Mouse (Mus musculus): ENCODE data around the gene Ccdc8. TPM values are rescaled to one million over a fixed set of nuclear protein-coding genes. Genes with fewer than 3 reads are reported as not detected.
A peak's percentile ranks its signal among the peaks of the same experiment; 100 is the strongest.

Gene Ccdc8
- total RNA-seq, 1 experiment from 2014 or later = 12.1 TPM

DNA sequence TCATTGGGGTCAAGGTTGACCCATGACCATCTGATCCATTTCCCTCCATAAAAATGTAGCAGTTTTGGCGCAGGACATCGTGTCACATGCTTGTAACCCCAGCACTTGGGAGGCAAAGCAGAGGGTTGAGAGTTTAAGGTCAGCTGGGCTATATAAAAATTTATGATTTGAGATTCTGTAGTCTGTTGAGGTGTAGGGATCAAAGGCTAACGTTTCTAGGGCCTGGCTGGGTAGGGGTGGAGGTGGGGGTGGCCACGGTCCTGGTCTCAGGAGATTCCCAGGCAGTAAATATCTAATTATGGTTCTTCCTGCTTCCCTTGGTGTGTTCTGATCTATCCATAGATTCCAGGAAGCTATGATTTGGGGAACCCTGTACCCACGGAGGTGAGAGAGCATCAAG, 30.8 kb upstream of the Ccdc8 start:
- no peak for ATAC-seq (replicated peaks in 1 of 2; ENCODE audit: insufficient read depth in 1 of 2, low FRiP score in 2 of 2, low TSS enrichment in 1 of 2, low read depth in 1 of 2, poor library complexity in 2 of 2, severe bottlenecking in 2 of 2)

GRCm38 (mm10) chr7:16968414-16968813, 24.1 kb upstream of the Ccdc8 start:
- ATAC-seq (replicated peaks in 1 of 2; ENCODE audit: insufficient read depth in 1 of 2, low FRiP score in 2 of 2, low TSS enrichment in 1 of 2, low read depth in 1 of 2, poor library complexity in 2 of 2, severe bottlenecking in 2 of 2) = no peak

GRCm38 (mm10) chr7:16971160-16971559, 21.3 kb upstream of the Ccdc8 start:
- peak; percentile 66 to 70; a peak in 3 of 4 replicates for ATAC-seq (replicated peaks in 1 of 2; ENCODE audit: insufficient read depth in 1 of 2, low FRiP score in 2 of 2, low TSS enrichment in 1 of 2, low read depth in 1 of 2, poor library complexity in 2 of 2, severe bottlenecking in 2 of 2)

DNA sequence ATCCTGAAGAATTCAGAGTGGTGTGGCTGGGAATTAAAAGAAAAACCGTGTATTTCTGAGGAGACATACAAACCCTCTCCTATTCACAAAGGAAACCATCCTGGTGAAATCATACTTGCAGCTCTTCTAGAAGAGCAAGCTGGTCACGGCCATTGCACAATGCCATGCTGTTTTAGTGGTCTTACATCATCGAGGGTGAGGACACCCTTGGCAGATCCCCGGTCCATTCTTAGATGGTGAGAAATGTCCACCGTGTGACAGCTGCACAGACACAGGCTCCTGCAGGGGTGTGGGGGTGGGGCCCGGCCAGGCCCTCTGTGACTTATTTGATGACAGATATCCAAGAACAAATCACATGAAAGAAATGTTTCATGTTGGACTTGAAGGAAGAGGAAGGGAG, 18.5 kb upstream of the Ccdc8 start:
- peak in 1 of 2 experiments; percentile 60; a peak in 2 of 4 replicates for ATAC-seq (replicated peaks in 1 of 2; ENCODE audit: insufficient read depth in 1 of 2, low FRiP score in 2 of 2, low TSS enrichment in 1 of 2, low read depth in 1 of 2, poor library complexity in 2 of 2, severe bottlenecking in 2 of 2)

DNA sequence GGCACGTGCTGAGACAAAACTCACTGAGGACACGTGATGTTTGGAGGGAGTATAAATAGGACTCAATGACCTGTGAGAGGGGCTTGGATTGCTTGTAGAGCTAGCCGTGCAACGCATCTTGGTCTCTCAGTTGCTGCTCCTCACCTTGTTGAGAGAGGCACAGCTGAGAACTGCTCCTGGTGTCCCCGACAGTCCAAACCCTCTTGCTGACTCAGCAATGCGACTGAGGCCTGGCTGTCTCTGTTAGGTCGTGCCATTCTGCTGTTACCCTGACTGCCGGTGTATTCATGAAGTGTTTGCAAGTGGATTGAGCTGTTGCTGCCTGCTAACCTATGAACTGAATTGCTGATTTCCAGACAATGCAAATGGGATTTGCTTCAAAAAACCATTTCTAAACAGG, 16.2 kb upstream of the Ccdc8 start:
- ATAC-seq (replicated peaks in 1 of 2; ENCODE audit: insufficient read depth in 1 of 2, low FRiP score in 2 of 2, low TSS enrichment in 1 of 2, low read depth in 1 of 2, poor library complexity in 2 of 2, severe bottlenecking in 2 of 2) = no peak

DNA sequence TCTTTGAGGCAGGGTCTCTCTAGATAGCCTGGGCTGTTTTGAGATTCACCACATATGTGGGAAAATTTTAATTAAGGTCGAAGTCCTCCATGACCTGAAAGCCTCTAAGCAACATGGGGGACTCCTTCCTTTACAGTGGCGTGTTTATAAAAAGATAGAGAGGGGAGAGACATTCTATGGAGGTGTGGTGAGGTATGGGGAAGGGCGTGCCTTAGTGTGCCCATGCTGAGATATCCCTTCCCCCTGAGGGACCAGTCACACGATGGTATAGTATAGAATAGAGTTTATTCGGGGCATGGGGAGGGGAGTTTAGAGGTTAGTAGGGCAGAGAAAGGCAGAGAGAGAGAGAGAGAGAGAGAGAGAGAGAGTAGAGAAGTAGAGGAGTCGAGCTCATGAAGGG, 14.3 kb upstream of the Ccdc8 start:
- no peak for ATAC-seq (replicated peaks in 1 of 2; ENCODE audit: insufficient read depth in 1 of 2, low FRiP score in 2 of 2, low TSS enrichment in 1 of 2, low read depth in 1 of 2, poor library complexity in 2 of 2, severe bottlenecking in 2 of 2)

- no peak for ATAC-seq (replicated peaks in 1 of 2; ENCODE audit: insufficient read depth in 1 of 2, low FRiP score in 2 of 2, low TSS enrichment in 1 of 2, low read depth in 1 of 2, poor library complexity in 2 of 2, severe bottlenecking in 2 of 2)
Observed at GRCm38 (mm10) chr7:16978593-16978992, 13.9 kb upstream of the Ccdc8 start.

DNA sequence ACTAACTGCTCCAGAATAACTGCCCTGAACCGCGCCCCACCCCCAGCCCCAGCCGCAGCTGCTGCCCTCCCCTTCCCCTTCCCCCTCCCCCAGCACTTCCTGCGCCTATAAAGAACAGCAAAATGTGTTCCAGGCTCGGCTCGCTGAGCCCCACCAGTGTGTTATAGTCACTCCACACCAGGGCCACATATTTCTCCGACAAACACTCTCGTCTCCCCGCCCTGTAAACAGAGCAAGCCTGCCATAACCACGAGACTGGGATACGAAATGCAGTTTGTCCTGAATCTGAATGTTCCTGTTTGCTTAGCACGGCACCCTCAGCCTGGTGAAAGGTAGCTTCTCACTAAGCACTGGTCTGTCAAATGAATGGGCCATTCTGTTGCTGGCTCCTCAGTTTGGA, 12.2 kb upstream of the Ccdc8 start:
- peak; percentile 14 to 37; a peak in 2 of 4 replicates for ATAC-seq (replicated peaks in 1 of 2; ENCODE audit: insufficient read depth in 1 of 2, low FRiP score in 2 of 2, low TSS enrichment in 1 of 2, low read depth in 1 of 2, poor library complexity in 2 of 2, severe bottlenecking in 2 of 2)

DNA sequence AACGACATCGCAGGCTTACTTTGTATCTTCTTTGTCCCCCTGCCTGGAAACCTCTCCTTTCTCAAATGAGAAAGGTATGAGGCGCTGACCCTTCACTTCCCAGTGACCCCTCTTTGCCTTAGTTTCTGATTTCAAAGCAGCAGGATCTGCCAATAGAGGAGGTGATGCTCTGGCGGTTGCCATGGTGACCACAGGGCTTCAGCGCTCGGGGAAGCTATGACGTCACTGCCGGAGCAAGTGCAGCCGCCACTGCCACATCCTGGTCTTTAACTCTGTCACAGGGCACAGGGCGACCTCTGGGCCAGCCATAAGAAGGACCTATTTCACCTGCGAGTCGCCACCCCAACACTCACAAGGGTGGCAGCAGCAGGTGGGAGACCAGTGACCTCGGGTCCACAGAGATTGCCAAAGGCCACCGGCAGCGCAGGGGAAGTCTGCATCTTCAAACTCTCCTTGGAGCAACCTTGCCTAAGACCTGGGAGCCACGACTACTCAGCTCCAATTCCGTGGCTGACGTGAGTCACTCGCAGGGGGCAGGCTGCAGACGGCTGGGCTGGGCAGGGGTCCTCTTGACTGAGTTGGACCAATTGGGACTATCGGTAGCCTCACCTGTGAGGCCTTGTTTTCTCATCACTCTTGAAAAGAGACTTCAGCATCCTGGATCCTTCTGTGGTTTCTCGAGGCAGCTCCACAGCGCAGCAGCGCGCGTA, 9.5 kb upstream of the Ccdc8 start, which contains the start of gene Gm42372:
Gm42372 (plus strand) TSS at position 228 of the 710 bp plus-strand sequence.
- peak; percentile 91 to 94 for ATAC-seq (replicated peaks in 1 of 2; ENCODE audit: insufficient read depth in 1 of 2, low FRiP score in 2 of 2, low TSS enrichment in 1 of 2, low read depth in 1 of 2, poor library complexity in 2 of 2, severe bottlenecking in 2 of 2)

DNA sequence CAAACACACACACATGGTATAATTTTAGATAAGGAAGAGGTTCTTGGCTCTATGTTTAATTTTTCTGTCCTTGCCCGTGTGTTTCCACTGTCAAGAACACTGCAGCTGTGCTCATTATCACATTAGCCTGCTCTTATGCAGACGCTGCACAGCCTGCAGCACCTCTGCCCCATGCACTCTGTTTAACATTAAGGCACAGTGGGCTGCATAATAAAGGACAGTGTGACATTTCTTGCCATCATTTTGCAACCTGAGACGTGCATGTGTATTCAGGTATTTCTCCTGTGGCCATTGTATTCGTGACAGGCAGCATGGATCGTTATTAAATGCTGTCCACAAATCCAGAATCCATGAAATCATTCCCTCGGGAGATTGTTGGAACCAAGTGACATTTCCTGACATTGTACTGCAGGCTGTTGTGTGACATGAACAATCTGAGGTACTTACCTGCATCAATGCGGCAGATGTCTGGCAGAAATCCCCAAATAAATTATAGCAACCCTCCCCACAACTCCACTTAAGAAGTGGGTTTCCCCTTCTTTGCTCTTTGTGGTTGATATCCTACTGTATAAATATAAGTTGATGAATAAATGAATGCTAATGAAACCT, 4.9 kb upstream of the Ccdc8 start:
- no peak for ATAC-seq (replicated peaks in 1 of 2; ENCODE audit: insufficient read depth in 1 of 2, low FRiP score in 2 of 2, low TSS enrichment in 1 of 2, low read depth in 1 of 2, poor library complexity in 2 of 2, severe bottlenecking in 2 of 2)

- no peak for ATAC-seq (replicated peaks in 1 of 2; ENCODE audit: insufficient read depth in 1 of 2, low FRiP score in 2 of 2, low TSS enrichment in 1 of 2, low read depth in 1 of 2, poor library complexity in 2 of 2, severe bottlenecking in 2 of 2)
Observed at GRCm38 (mm10) chr7:16988405-16988804, 4.1 kb upstream of the Ccdc8 start.

GRCm38 (mm10) chr7:16990006-16990744, 2.3 kb upstream of the Ccdc8 start:
- no peak; a peak in 1 of 4 replicates for ATAC-seq (replicated peaks in 1 of 2; ENCODE audit: insufficient read depth in 1 of 2, low FRiP score in 2 of 2, low TSS enrichment in 1 of 2, low read depth in 1 of 2, poor library complexity in 2 of 2, severe bottlenecking in 2 of 2)

DNA sequence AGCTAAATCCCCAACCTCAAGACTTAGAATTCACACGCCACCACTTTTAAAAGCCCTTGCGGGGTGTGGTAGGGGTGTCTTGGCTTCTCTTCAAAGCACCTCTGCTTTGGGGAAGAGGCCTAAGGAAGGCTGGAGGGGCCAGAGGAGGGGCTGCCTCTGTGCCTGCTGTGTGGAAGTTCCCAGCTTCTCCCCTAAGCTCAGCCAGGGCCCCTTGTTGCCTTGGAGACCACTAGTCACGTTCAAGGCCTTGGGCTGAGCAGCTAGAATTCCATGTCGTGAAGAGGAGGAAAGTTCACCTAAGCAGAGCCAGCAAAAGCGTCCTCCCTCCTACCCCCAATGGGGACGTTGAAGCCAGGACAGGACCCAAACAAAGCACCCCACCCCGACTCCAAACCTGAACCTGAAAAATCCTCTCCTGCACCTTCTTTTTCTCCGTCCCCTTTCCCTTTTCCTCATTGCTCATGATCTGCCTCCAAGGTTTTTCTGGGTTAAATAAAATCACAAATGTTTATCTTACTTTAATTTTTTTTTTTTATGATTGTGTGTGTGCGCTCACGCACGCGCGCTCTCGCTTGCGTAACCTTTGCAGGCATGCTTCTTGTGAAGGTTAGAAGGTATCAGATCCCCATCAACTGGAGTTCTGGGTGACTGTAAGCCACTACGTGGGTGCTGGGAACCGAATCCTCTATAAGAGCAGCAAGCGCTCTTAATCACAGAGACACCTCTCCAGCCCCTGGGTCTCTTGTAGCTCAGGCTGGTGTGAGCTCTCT, 642 bp upstream of the Ccdc8 start:
- ATAC-seq (replicated peaks in 1 of 2; ENCODE audit: insufficient read depth in 1 of 2, low FRiP score in 2 of 2, low TSS enrichment in 1 of 2, low read depth in 1 of 2, poor library complexity in 2 of 2, severe bottlenecking in 2 of 2) = peak; percentile 72 to 81

- peak; percentile 88 to 91 for ATAC-seq (replicated peaks in 1 of 2; ENCODE audit: insufficient read depth in 1 of 2, low FRiP score in 2 of 2, low TSS enrichment in 1 of 2, low read depth in 1 of 2, poor library complexity in 2 of 2, severe bottlenecking in 2 of 2)
Observed at GRCm38 (mm10) chr7:16993651-16994399, 1.3 kb downstream of the Ccdc8 start.

DNA sequence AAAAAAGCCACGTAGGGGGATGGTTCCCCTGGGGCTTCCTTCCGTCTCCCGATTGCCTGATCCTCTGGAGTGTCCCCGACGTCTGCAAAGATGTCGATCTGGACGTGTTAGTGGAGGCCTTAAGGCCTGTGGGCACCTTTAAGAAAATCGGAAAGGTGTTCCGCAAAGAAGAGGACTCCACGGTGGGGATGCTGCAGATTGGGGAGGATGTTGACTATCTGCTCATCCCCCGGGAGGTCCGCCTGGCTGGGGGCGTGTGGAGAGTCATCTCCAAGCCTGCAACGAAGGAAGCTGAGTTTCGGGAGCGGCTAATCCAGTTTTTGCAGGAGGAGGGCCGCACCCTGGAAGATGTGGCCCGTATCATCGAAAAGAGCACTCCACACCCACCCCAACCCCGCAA, 1.9 kb downstream of the Ccdc8 start:
- ATAC-seq (replicated peaks in 1 of 2; ENCODE audit: insufficient read depth in 1 of 2, low FRiP score in 2 of 2, low TSS enrichment in 1 of 2, low read depth in 1 of 2, poor library complexity in 2 of 2, severe bottlenecking in 2 of 2) = no peak

DNA sequence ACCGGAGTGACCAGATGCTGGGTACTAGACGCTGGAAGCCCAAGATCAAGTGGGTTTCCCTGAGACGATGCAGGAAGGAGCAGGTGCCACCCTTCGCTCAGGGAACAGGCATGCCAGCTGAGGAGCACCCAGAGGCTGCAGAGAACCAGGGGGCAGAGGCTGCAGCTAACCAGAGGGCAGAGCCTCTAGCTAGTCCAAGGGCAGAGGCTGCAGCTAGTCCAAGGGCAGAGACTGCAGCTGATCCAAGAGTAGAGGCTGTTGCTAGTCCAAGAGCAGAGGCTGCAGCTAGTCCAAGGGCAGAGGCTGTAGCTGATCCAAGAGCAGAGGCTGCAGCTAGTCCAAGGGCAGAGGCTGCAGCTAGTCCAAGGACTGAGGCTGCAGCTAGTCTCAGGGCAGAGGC, 2.8 kb downstream of the Ccdc8 start:
- ATAC-seq (replicated peaks in 1 of 2; ENCODE audit: insufficient read depth in 1 of 2, low FRiP score in 2 of 2, low TSS enrichment in 1 of 2, low read depth in 1 of 2, poor library complexity in 2 of 2, severe bottlenecking in 2 of 2) = no peak

DNA sequence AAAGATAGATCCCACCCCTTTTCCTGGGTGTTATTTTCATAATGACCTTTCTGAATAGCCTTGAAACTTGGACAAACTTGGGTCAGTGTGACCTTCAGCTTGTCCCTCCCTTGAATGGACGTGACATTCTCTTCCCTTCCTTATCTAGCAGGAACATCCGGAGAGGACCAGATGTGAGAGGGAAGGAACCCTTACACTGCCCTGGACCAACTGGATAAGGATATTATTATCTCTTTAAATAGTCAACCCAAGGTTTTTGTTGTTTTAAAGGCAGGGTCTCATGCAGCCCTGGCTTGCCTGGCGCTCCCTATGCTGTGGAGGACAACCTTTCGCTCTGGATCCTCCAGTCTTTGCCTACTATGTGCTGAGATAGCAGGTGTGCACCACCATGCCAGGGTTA, 6.7 kb downstream of the Ccdc8 start:
- no peak for ATAC-seq (replicated peaks in 1 of 2; ENCODE audit: insufficient read depth in 1 of 2, low FRiP score in 2 of 2, low TSS enrichment in 1 of 2, low read depth in 1 of 2, poor library complexity in 2 of 2, severe bottlenecking in 2 of 2)

Measured in hematopoietic stem cell, adult 5-6 weeks (primary cell).